Mouse (Mus musculus) ES-E14 (cell line): ENCODE measurements around the gene Dna2.

ENCODE experiments used
- CHD2 ChIP-seq: IDR thresholded peaks from 2 replicates; pipeline ENCODE4 v1.6.1; 2014; ENCODE audit warnings: mild to moderate bottlenecking, low read depth, low read length, inconsistent platforms
- HCFC1 ChIP-seq: IDR thresholded peaks from 2 replicates; pipeline ENCODE4 v1.6.1; 2012; ENCODE audit warnings: low read length, inconsistent platforms, borderline replicate concordance; ENCODE audit not compliant: insufficient read depth
- MAFK ChIP-seq: IDR thresholded peaks from 2 replicates; pipeline ENCODE4 v1.6.1; 2014; ENCODE audit warnings: mild to moderate bottlenecking, low read depth, low read length, inconsistent platforms; ENCODE audit not compliant: insufficient read depth
- ZC3H11A ChIP-seq: IDR thresholded peaks from 2 replicates; pipeline ENCODE4 v1.6.1; 2012; ENCODE audit warnings: low read depth, mild to moderate bottlenecking, inconsistent platforms, low read length, borderline replicate concordance
- ZNF384 ChIP-seq: IDR thresholded peaks from 2 replicates; pipeline ENCODE4 v1.6.1; 2012; ENCODE audit warnings: low read depth, low read length, inconsistent platforms

GRCm38 (mm10) chr10:62963956-62964355, 17.1 kb downstream of the Dna2 start:
- no peak for TF ChIP-seq ZC3H11A
- TF ChIP-seq ZNF384, result no peak
- TF ChIP-seq HCFC1, result no peak
- TF ChIP-seq CHD2, result no peak
- TF ChIP-seq MAFK, result no peak
